Mouse (Mus musculus): ENCODE measurements around the gene Colec11.

DNA sequence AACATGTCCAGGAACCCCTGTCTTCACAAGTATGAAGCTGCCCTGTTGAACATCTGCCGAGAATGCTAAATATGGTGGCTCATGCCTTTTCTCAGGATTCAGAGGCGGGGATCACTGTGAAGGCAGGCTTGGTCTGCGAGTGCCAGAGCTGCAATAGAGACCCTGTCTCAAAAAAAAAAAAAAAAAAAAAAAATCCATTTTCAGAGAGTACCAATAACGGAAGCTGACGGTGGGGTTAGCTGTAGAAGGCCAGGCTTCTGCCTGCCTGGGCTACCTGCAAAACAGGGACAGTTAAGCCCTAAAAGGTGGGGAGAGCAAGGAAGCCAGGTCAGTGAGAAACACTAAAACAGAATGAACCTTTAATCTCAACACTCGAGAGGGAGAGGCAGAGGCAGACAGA is 13.4 kb upstream of the Colec11 start:
- TF ChIP-seq POLR2A (IDR thresholded peaks at IDR 0.05; ENCODE audit: low read depth, low read length) (no peak), CTCF (IDR thresholded peaks at IDR 0.05; ENCODE audit: borderline replicate concordance, insufficient read depth, low read length) (no peak)
